Mouse (Mus musculus) frontal cortex, postnatal 10 days (tissue): ENCODE measurements around the gene Eci3.

ENCODE experiments used
- DNase-seq, 2 experiments: peaks; one replicate each; pipeline ENCODE4 v3.0.0; 2022; ENCODE audit warnings: low spot score in 2 of 2, mixed read lengths in 1 of 2

The Eci3 gene

GRCm38 (mm10) chr13:34934931-34935644 is 28.5 kb downstream of the Eci3 start:
- no peak for DNase-seq

- no peak for DNase-seq
Observed at GRCm38 (mm10) chr13:34924210-34924609, 39.4 kb downstream of the Eci3 start, which contains the start of the genes Fam217a and 4933417A18Rik. TSS of gene Fam217a (minus strand) at chr13:34924310. TSS of gene 4933417A18Rik (plus strand) at chr13:34924409.

- DNase-seq: no peak
Observed at GRCm38 (mm10) chr13:34916520-34917167, 47.0 kb downstream of the Eci3 start.

- no peak for DNase-seq
Observed at GRCm38 (mm10) chr13:34914614-34915013, 49.0 kb downstream of the Eci3 start.
